Mouse (Mus musculus) myocyte (in vitro differentiated cells): Measurements from ENCODE around the gene Nsmf.

ENCODE experiments used
- CEBPB ChIP-seq: IDR thresholded peaks from 2 replicates; pipeline ENCODE4 v1.6.1; 2011; ENCODE audit warnings: mild to moderate bottlenecking, moderate library complexity; ENCODE audit not compliant: poor library complexity, insufficient read depth, severe bottlenecking
- E2F4 ChIP-seq: IDR thresholded peaks from one replicate; pipeline ENCODE4 v1.6.1; 2011; ENCODE audit warnings: mild to moderate bottlenecking, control low read depth, moderate library complexity; ENCODE audit not compliant: insufficient read depth
- MAX ChIP-seq: IDR thresholded peaks from one replicate; pipeline ENCODE4 v1.6.1; 2011; ENCODE audit warnings: low read depth, mild to moderate bottlenecking, control low read depth
- MYOD1 ChIP-seq, 3 experiments: IDR thresholded peaks; one replicate each; pipeline ENCODE4 v1.6.1; 2011; ENCODE audit warnings: control low read depth in 2 of 3, low read depth in 2 of 3, mild to moderate bottlenecking in 2 of 3, moderate library complexity in 1 of 3; ENCODE audit not compliant: insufficient read length in 2 of 3, control insufficient read depth in 1 of 3
- MYOG ChIP-seq, 3 experiments: IDR thresholded peaks; one replicate each; pipeline ENCODE4 v1.6.1; 2011; ENCODE audit warnings: control low read depth in 2 of 3, low read depth in 2 of 3, mild to moderate bottlenecking in 2 of 3; ENCODE audit not compliant: insufficient read length in 2 of 3, control insufficient read depth in 1 of 3, insufficient read depth in 1 of 3
- POLR2A ChIP-seq: IDR thresholded peaks from one replicate; pipeline ENCODE4 v1.6.1; 2011; ENCODE audit warnings: low read depth, mild to moderate bottlenecking, control low read depth, moderate library complexity; ENCODE audit not compliant: insufficient read length
- POLR2AphosphoS2 ChIP-seq: IDR thresholded peaks from one replicate; pipeline ENCODE4 v1.6.1; 2011; ENCODE audit warnings: low read depth, control low read depth; ENCODE audit not compliant: insufficient read length
- REST ChIP-seq: IDR thresholded peaks from one replicate; pipeline ENCODE4 v1.6.1; 2011; ENCODE audit warnings: mild to moderate bottlenecking, control low read depth, moderate library complexity; ENCODE audit not compliant: insufficient read depth, insufficient read length
- TCF12 ChIP-seq: IDR thresholded peaks from one replicate; pipeline ENCODE4 v1.6.1; 2011; ENCODE audit warnings: mild to moderate bottlenecking, control low read depth; ENCODE audit not compliant: poor library complexity, insufficient read depth, severe bottlenecking
- TCF3 ChIP-seq: IDR thresholded peaks from one replicate; pipeline ENCODE4 v1.6.1; 2011; ENCODE audit warnings: low read depth, control low read depth; ENCODE audit not compliant: insufficient read length
- USF1 ChIP-seq: IDR thresholded peaks from one replicate; pipeline ENCODE4 v1.6.1; 2011; ENCODE audit warnings: low read depth, mild to moderate bottlenecking, control low read depth, moderate library complexity

GRCm38 (mm10) chr2:25006767-25007166 is 47.4 kb upstream of the Nsmf start:
- TF ChIP-seq POLR2A (no peak), TCF12 (no peak), E2F4 (no peak), POLR2AphosphoS2 (no peak), REST (no peak), MAX (no peak), MYOG (IDR thresholded peaks at IDR 0.05; ENCODE audit: control insufficient read depth in 1 of 3, insufficient read depth in 1 of 3, insufficient read length in 2 of 3, low read depth in 2 of 3) (no peak), TCF3 (no peak), USF1 (no peak), MYOD1 (IDR thresholded peaks at IDR 0.05; ENCODE audit: control insufficient read depth in 1 of 3, insufficient read length in 2 of 3, low read depth in 2 of 3) (no peak), CEBPB (no peak)
